Mouse (Mus musculus) ES-E14 (cell line): ENCODE results near the gene Galnt14.

ENCODE experiments used
- CHD2 ChIP-seq: IDR thresholded peaks from 2 replicates; pipeline ENCODE4 v1.6.1; 2014; ENCODE audit warnings: mild to moderate bottlenecking, low read depth, low read length, inconsistent platforms
- ZC3H11A ChIP-seq: IDR thresholded peaks from 2 replicates; pipeline ENCODE4 v1.6.1; 2012; ENCODE audit warnings: low read depth, mild to moderate bottlenecking, inconsistent platforms, low read length, borderline replicate concordance
- ZNF384 ChIP-seq: IDR thresholded peaks from 2 replicates; pipeline ENCODE4 v1.6.1; 2012; ENCODE audit warnings: low read depth, low read length, inconsistent platforms

- no peak for TF ChIP-seq CHD2
- TF ChIP-seq ZNF384 = no peak
- TF ChIP-seq ZC3H11A = no peak
Observed at GRCm38 (mm10) chr17:73541911-73542310, 168.3 kb downstream of the Galnt14 start.
